Mouse (Mus musculus) midbrain, embryonic 10.5 days (tissue): ENCODE results near the gene Rab5a. TPM values are rescaled to one million over a fixed set of nuclear protein-coding genes. Genes with fewer than 3 reads are reported as not detected.

Source experiments
- DNase-seq: peaks from one replicate; pipeline ENCODE4 v3.0.0-alpha.2; 2017; ENCODE audit warnings: low spot score
- H3K27ac ChIP-seq: fragments of 300-500 bp; sonication (generic); replicated peaks from 2 replicates; pipeline ENCODE4 v1.5.1; 2016; ENCODE audit warnings: mild to moderate bottlenecking
- H3K27me3 ChIP-seq: fragments of 300-500 bp; sonication (generic); 2 replicates; pipeline ENCODE4 v1.6.1; 2016; ENCODE audit warnings: low read depth, mild to moderate bottlenecking; ENCODE audit not compliant: poor library complexity, severe bottlenecking
- H3K36me3 ChIP-seq: fragments of 300-500 bp; sonication (generic); 2 replicates; pipeline ENCODE4 v1.6.1; 2016; ENCODE audit warnings: mild to moderate bottlenecking, moderate library complexity
- H3K4me1 ChIP-seq: fragments of 300-500 bp; sonication (generic); 2 replicates; pipeline ENCODE4 v1.6.1; 2016
- H3K4me3 ChIP-seq: fragments of 300-500 bp; sonication (generic); 2 replicates; pipeline ENCODE4 v1.5.1; 2016; ENCODE audit warnings: mild to moderate bottlenecking, moderate library complexity
- H3K9me3 ChIP-seq: fragments of 300-500 bp; sonication (generic); replicated peaks from 2 replicates; pipeline ENCODE4 v1.6.1; 2016; ENCODE audit warnings: mild to moderate bottlenecking
- WGBS: fragments of 180-500 bp; shearing (Covaris S2); methylation state at CpG from one replicate; pipeline ENCODE4 v1.1.7; 2016; 5-methylcytosine and 5-hydroxymethylcytosine counted together
- polyA plus RNA-seq: library from polyadenylated mRNA; unstranded; fragments of >200 nt; fragmentation: Nextera tagmentation; extraction: Ambion mirVana; gene quantifications from 2 replicates; pipeline ENCODE4 v1.2.1, GENCODE M21; 2016

Rab5a gene
- polyA plus RNA-seq, 1 experiment from 2014 or later = 66.3 TPM

DNA sequence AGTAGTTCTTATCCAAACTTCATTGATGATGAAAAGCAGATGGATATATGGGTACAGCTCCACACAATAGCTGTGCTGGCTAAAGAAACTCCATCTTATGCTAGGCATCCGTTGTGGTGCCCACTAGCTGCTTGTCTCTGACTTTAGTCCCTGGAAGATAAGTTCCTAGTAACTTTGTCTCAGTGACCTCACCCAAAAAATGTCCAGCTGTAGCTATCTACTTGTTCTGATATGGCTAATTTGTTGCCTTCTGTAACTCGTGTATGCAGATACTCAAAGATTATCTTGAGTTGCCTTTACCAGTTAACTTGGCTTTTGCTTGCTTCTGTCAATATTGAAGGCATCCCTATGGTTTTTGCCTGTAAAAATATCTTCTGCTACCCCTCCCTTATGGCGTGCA, 75.8 kb downstream of the Rab5a start:
- Histone ChIP-seq H3K36me3 (no peaks in the 10 kb centered on the region), H3K27ac (no peak overlapping the region), H3K9me3 (peaks cover 6% of the 10 kb centered on the region; the same call in 1 of the 2 replicates), H3K4me1 (peaks cover 10% of the 10 kb centered on the region), H3K27me3 (no peaks in the 10 kb centered on the region), H3K4me3 (no peak overlapping the region)
- DNase-seq = no peak
- WGBS = 85% methylated on average over 3 of the region's 3 CpGs

Other genes starting within 250 kb of the Rab5a start
- 0.67 and 0.85 TPM in 2 replicates for gene Efhb, start 15.9 kb upstream of the Rab5a start, polyA plus RNA-seq
- 0.15 and 0.29 TPM in 2 replicates for gene Pp2d1, start 60.2 kb downstream of the Rab5a start, polyA plus RNA-seq
- gene Kat2b, start 87.6 kb downstream of the Rab5a start, polyA plus RNA-seq = 2.6 and 3.1 TPM in 2 replicates
- 45.7 and 49.5 TPM in 2 replicates for gene Sgo1, start 210.1 kb downstream of the Rab5a start, polyA plus RNA-seq